Mouse (Mus musculus) T-cell, adult 2 months (primary cell): ENCODE results near the gene Pkd1.

Experiments used
- DNase-seq: peaks from one replicate; pipeline ENCODE4 v3.0.0; 2022; ENCODE audit warnings: low spot score

Gene Pkd1

DNA sequence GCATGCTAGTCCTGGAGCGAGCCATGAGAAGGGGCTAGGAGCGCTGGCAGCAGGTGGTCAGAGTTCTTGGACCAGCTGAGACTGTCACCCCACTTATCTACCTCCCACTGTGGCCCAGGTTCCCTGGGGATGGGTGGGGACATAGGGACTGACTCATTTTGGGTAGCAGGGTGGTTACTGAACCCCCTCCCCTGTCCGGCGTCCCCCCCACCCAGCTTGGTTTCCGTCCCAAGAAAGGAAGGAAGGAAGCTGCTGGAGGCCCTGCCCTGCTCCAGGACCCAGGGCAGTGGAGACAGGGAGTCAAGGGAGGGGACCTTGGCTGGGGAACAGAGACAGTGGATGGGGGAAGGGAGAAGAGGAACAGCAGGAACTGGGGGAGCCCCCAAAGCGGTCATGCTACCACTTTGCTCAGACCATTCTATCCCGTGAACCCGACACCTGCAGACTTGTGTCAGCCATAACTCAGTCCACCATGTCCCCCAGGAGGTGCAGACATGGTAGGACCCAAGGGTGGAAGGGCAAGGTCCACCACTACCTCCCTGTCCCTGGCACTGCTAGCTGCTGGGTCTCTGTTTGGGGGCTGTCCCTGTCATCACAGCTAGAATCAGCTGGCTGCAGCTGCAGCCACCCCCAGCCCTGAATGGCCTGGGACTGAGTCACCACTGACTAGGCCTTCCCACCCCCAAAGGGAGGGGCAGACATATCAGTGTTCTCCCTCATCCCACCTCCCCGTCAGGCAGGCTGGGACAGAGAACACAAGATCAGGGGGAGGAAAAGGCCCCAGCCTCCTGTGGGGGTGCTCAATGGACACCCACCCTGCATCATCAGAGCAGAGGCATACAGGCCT is 95.5 kb downstream of the Pkd1 start:
- no peak for DNase-seq

DNA sequence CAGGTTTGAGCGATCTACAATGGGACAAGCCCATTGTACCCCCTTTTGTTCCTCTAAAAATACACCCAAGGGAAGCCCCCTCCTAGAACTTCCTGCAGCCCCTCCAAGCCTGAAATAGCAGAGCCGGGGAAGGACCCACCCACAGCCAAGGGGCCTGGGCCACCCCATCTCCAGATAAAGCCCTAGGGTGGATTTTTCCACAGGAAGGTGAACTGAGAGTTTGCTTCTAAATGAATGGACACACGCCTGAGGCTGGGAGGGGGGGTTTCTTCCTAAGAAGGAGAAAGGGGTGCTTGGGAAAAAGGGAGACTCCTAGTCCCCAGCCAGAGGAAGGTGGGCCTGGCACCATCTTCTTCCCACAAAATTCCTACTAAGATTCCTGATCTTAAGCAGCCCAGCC is 96.3 kb downstream of the Pkd1 start:
- no peak for DNase-seq
